Mouse (Mus musculus) hindbrain, postnatal 0 days (tissue): Measurements from ENCODE around the gene Klk1b16. TPM values are rescaled to one million over a fixed set of nuclear protein-coding genes. Genes with fewer than 3 reads are reported as not detected.

ENCODE experiments used
- polyA plus RNA-seq: library from polyadenylated mRNA; unstranded; fragments of >200 nt; fragmentation: Nextera tagmentation; extraction: Ambion mirVana; gene quantifications from 2 replicates; pipeline ENCODE4 v1.2.1, GENCODE M21; 2015
- total RNA-seq: library from RNA; depleted of rRNA; stranded (reverse); fragments of >200 nt; gene quantifications from 2 replicates; pipeline ENCODE4 v1.2.3, GENCODE M21; 2014; rRNA removed

Gene Klk1b16
- total and polyA plus RNA-seq, 2 experiments from 2014 or later = not detected

Other genes starting within 250 kb of the Klk1b16 start
- not detected in 2 replicates for gene Klk15, start 203.0 kb upstream of the Klk1b16 start, total RNA-seq
- not detected in 2 replicates for gene Klk15, start 203.0 kb upstream of the Klk1b16 start, polyA plus RNA-seq
- gene Klk1b8, start 186.1 kb upstream of the Klk1b16 start, total RNA-seq = not detected in 2 replicates
- 0.18 TPM in 1 of 2 replicates, not detected in the other for gene Klk1b8, start 186.1 kb upstream of the Klk1b16 start, polyA plus RNA-seq
- not detected in 2 replicates for gene Klk1b1, start 170.0 kb upstream of the Klk1b16 start, total RNA-seq
- not detected in 2 replicates for gene Klk1b1, start 170.0 kb upstream of the Klk1b16 start, polyA plus RNA-seq
- gene Klk1b9, start 160.7 kb upstream of the Klk1b16 start, total RNA-seq = not detected in 2 replicates
- gene Klk1b9, start 160.7 kb upstream of the Klk1b16 start, polyA plus RNA-seq = not detected in 2 replicates
- gene Klk1b11, start 140.9 kb upstream of the Klk1b16 start, total RNA-seq = not detected in 2 replicates
- not detected in 2 replicates for gene Klk1b11, start 140.9 kb upstream of the Klk1b16 start, polyA plus RNA-seq
- gene Klk1b26, start 124.6 kb upstream of the Klk1b16 start, total RNA-seq = 0.54 TPM in 1 of 2 replicates, not detected in the other
- gene Klk1b26, start 124.6 kb upstream of the Klk1b16 start, polyA plus RNA-seq = not detected in 2 replicates
- gene Klk1b27, start 84.5 kb upstream of the Klk1b16 start, total RNA-seq = not detected in 2 replicates
- 0.28 TPM in 1 of 2 replicates, not detected in the other for gene Klk1b27, start 84.5 kb upstream of the Klk1b16 start, polyA plus RNA-seq
- gene Klk1b21, start 34.4 kb upstream of the Klk1b16 start, total RNA-seq = not detected in 2 replicates
- not detected in 2 replicates for gene Klk1b21, start 34.4 kb upstream of the Klk1b16 start, polyA plus RNA-seq
- gene Klk1b22, start 24.1 kb upstream of the Klk1b16 start, total RNA-seq = not detected in 2 replicates
- gene Klk1b22, start 24.1 kb upstream of the Klk1b16 start, polyA plus RNA-seq = not detected in 2 replicates
- not detected in 2 replicates for gene Klk1b24, start 51.5 kb downstream of the Klk1b16 start, total RNA-seq
- not detected in 2 replicates for gene Klk1b24, start 51.5 kb downstream of the Klk1b16 start, polyA plus RNA-seq
- not detected in 2 replicates for gene Klk1b3, start 61.4 kb downstream of the Klk1b16 start, total RNA-seq
- gene Klk1b3, start 61.4 kb downstream of the Klk1b16 start, polyA plus RNA-seq = not detected in 2 replicates
- not detected in 2 replicates for gene Klk1b4, start 70.7 kb downstream of the Klk1b16 start, total RNA-seq
- not detected in 2 replicates for gene Klk1b4, start 70.7 kb downstream of the Klk1b16 start, polyA plus RNA-seq
- gene Klk1b5, start 79.2 kb downstream of the Klk1b16 start, total RNA-seq = not detected in 2 replicates
- not detected in 2 replicates for gene Klk1b5, start 79.2 kb downstream of the Klk1b16 start, polyA plus RNA-seq
- gene Klk1, start 88.6 kb downstream of the Klk1b16 start, total RNA-seq = not detected in 2 replicates
- gene Klk1, start 88.6 kb downstream of the Klk1b16 start, polyA plus RNA-seq = not detected in 2 replicates
- not detected in 2 replicates for gene Gm36864, start 99.4 kb downstream of the Klk1b16 start, total RNA-seq
- gene Gm36864, start 99.4 kb downstream of the Klk1b16 start, polyA plus RNA-seq = not detected in 2 replicates
- 1.2 TPM in 1 of 2 replicates, not detected in the other for gene 1700028J19Rik, start 109.9 kb downstream of the Klk1b16 start, total RNA-seq
- 1.6 TPM in 2 replicates for gene 1700028J19Rik, start 109.9 kb downstream of the Klk1b16 start, polyA plus RNA-seq
- 340 and 409 TPM in 2 replicates for gene 2410002F23Rik, start 110.0 kb downstream of the Klk1b16 start, total RNA-seq
- 239 TPM in 2 replicates for gene 2410002F23Rik, start 110.0 kb downstream of the Klk1b16 start, polyA plus RNA-seq
- gene Acp4, start 120.6 kb downstream of the Klk1b16 start, total RNA-seq = not detected in 2 replicates
- gene Acp4, start 120.6 kb downstream of the Klk1b16 start, polyA plus RNA-seq = 0.13 TPM in 1 of 2 replicates, not detected in the other
- gene Gm15517, start 124.7 kb downstream of the Klk1b16 start, total RNA-seq = not detected in 2 replicates
- not detected in 2 replicates for gene Gm15517, start 124.7 kb downstream of the Klk1b16 start, polyA plus RNA-seq
- gene Clec11a, start 170.1 kb downstream of the Klk1b16 start, total RNA-seq = 3.3 and 5.9 TPM in 2 replicates
- 4.4 and 4.5 TPM in 2 replicates for gene Clec11a, start 170.1 kb downstream of the Klk1b16 start, polyA plus RNA-seq
- 39.0 and 41.8 TPM in 2 replicates for gene Shank1, start 173.5 kb downstream of the Klk1b16 start, total RNA-seq
- gene Shank1, start 173.5 kb downstream of the Klk1b16 start, polyA plus RNA-seq = 36.3 and 36.6 TPM in 2 replicates
- 130 and 154 TPM in 2 replicates for gene Syt3, start 247.3 kb downstream of the Klk1b16 start, total RNA-seq
- gene Syt3, start 247.3 kb downstream of the Klk1b16 start, polyA plus RNA-seq = 73.7 and 79.2 TPM in 2 replicates
- 1.4 and 2.3 TPM in 2 replicates for gene 1700008O03Rik, start 249.1 kb downstream of the Klk1b16 start, total RNA-seq
- 3.3 and 3.6 TPM in 2 replicates for gene 1700008O03Rik, start 249.1 kb downstream of the Klk1b16 start, polyA plus RNA-seq